Mouse (Mus musculus): ENCODE measurements around the gene Tubal3.
"Not testable (repeated sequence)": the region's sequence is repeated elsewhere in the genome, so short reads cannot be mapped to it uniquely, and the experiment has no call there.

The Tubal3 gene

DNA sequence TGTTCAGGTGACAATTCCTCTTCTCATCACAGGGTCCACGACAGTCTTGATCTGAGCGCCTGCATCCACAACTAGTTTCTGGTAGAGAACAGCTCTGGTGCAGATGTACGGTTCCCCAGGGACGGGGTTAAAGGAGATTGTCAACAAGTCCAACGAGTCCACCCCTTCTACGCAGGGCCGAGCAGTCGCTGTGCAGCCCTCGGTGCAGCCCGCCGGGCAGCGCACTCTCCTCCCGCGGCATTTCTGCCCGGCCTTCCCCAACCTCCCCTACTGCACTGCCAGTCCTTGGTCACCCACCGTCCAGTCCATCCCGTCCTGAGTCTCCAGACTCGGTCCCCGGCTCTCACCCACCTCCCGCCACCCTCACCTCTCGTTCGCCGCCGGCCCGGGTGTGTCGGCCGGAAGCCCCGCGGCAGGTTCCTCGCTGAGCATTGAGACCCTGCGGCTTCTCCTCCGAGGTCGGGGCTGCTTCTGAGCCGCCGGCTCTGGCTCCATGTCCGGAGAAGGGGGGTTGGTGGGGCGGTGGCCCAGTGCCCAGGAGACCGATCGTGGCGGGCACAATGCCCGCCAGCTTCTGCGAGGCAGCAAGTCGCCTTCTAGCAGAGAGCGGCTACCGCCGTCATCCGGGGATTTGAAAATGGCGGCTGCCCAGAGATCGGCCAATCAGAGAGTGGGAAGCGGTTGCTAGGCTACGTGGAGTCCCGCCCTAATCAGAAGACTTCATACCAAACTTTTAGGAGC lies at the start of gene Tubal3, which contains the start of gene Net1:
Gene Tubal3, plus strand, starts transcription at position 704 of the 741 bp plus-strand sequence.
Gene Net1, minus strand, starts transcription at position 650 of the 741 bp plus-strand sequence.
- DNase-seq (ENCODE audit: low spot score), result peak; percentile 89

DNA sequence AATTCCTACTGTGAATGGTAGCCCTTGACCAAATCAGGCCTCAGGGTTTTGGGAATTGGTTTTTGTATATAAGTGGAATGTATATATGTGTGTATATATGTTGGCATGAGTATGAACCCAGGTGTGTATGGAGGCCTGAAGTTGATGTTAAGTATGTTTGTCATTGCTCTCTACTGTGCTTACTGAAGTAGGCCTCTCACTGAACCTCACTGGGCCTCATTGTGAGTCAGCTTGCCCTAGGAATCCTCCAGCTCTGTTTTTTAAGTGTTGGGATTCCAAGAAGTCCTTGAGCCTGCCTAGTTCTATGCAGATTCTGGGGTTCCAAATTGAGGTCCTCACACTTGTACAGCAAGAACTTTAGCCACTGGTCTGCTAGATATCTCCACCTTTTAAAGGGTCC lies 48.2 kb upstream of the Tubal3 start:
- DNase-seq (ENCODE audit: low spot score), result no peak

DNA sequence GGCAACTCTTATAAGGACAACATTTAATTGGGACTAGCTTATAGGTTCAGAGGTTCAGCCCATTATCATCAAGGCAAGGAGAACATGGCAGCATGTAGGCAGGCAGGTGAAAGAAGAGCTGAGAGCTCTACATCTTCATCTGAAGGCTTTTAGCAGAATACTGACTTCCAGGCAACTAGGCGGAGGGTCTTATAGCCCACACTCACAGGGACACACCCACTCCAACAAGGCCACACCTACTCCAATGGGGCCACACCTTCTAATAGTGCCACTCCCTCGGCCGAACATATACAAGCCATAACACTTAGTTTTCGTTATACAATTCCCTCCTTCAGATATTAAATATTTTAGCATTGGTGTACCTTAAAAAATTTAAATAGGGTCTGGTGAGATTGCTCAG lies 45.2 kb upstream of the Tubal3 start:
- no peak for DNase-seq (ENCODE audit: low spot score)

DNA sequence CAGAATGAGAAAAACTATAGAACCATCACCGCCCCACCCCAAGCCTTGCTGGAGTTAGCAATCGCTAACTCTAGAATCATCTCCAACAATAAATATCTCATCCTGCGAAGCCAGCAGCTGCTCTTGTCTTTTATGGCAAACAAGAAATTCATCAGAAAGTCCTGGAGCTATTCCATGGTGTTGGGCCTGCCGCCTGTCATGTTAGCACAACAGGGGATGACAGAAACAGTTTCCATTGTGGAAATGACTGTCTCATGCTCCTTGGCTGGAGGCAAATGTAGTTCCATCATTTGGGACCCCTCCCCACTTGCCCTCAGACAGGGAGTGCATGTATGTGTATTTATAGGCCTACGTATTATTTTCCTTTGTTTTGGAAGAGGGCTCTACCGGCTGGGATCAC lies 41.6 kb upstream of the Tubal3 start:
- DNase-seq (ENCODE audit: low spot score), result no peak

DNA sequence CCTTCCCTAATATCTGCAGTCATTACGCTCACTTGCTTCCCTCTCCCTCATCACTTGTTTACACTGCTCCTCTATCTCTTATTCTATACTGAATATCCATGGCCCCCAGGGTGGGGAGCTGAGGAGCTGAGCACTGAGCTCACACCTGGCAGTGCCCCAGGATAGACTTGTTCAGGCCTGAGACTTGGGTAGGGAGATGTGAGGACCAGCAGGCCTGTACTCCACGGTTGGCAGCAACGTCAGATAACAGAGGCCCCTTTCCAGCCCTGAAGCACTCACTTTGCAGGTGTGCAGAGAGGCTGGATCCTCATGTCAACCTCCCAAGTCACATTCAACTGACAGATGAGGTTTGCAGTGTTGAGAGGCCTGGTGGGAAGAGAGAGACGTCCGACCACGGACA lies 40.9 kb upstream of the Tubal3 start:
- DNase-seq (ENCODE audit: low spot score), result no peak

DNA sequence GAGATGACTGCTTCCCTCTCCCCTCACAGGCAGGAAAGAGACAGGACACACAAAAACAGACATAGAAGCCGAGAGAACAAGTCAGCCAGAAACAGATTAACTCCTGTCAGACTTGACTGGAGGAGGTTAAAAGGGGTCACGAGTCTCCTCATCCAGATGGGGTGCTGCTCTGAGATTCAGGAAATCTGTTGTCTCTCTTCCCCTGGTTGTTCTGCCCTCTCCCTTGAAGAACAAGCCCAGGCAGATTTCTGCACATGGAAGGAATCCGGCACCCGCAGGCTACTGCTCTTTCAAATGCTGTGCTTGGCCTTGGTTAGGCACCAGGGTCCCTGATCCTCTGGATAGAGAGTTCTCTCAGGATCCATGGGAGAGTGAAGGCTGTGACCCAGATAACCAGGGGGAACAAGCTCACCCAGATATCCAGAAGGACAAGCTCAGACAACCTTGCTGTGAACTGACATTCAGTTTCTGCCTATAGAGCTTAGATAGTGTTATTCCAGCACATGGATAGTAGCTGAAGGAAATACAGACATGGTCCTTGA lies 40.3 kb upstream of the Tubal3 start:
- no peak for DNase-seq (ENCODE audit: low spot score)

DNA sequence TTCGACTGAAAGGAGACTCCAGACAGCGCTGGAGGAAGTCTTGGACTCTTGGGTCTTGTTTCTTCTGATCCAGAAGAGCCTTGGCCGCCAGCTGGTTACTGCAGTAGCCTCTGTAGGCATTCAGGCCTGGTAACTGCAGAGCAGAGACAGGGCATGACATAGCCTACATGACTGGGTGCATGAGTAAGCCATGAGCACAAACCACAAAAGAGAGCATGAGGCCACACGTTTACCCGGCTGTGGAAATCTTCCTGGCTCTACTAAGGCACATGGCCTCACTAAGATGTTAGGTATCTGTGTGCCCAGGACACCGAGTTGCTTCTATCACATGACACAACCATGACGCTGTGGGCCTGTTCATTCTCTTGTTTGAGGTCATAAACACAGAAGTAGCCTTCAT lies 31.4 kb upstream of the Tubal3 start:
- no peak for DNase-seq (ENCODE audit: low spot score)

DNA sequence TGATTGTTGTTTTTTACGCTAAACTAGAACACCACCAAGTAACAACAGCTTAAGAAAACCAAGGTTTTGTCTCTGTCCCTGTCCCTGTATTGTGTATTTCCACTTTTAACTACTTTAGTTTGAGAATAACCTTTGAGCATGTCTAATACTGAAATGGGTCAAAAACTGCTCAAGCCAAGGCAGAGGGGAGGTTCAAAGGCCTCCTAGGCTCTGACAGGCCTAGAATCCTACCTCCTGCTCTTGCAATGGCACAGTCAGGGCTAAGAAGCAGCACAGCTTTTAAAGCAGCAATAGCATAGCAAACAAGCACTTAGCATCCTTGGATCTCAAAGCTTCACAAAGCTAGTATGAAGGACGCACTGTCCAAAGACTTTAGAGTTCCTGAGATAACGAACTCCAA lies 29.0 kb upstream of the Tubal3 start:
- no peak for DNase-seq (ENCODE audit: low spot score)

DNA sequence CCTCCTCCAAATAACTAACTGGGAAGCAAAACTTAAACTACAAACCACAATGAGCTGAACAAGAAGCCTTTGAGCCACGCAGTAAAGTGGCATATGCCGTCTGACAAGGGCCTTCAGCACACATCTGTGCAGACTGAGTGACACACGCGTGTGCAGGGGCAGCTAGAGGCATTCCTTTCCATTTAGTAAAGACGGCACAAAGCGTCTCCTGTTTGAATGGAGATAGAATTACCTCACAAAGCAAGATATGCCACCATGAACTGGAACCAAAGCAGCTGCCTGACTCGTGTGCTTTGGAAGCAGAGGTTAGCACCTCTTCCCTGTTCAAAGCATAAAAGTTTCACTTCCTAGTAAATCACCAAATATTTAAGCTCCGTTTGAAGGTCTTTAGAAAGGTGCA lies 28.0 kb upstream of the Tubal3 start:
- no peak for DNase-seq (ENCODE audit: low spot score)

DNA sequence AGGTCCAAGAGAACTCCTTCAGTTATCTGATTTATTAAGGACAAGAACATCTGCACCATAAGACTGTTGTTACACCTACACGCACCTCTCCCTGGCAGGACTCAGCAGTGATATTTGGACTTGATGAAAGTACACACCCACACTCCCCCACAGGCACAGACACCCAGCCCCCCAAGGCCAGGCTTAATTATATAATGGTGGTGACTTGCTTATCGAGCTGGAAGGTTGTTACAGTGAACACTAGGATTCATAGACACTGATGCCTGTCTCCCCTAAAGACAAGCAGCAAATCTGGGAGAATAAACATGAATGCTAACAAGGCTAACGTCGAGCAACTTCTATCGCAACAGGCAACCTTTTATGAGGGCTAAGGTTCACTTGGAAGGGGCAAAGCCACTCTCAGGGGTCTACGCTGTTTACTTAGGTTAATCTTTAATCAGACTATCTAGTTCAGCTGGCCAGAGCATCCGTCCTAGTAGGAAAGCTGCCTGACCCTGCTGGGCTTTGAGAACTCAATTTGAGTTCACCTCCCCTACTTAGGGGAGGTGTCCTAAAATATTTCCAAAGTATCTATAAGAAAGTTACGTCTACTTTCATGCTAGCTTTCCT lies 26.5 kb upstream of the Tubal3 start:
- DNase-seq (ENCODE audit: low spot score), result no peak

DNA sequence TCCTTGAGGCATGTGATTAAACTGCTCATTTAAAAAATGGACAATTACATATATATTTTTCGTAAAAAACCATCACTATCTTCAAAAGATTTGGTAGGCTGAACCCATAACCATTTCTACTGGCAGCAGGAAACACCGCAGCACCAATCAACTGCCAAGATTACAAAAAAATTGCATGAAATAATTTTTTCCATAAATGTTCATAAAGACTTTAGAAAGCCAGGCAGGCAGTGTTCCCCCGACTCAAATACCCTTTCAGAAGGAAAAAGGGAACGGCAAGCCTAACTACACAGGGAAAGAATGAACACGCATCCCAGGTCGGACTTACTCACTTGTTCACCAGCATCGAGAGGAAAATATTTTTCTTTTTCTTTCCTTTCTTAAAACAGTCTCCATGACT lies 25.5 kb upstream of the Tubal3 start:
- no peak for DNase-seq (ENCODE audit: low spot score)

DNA sequence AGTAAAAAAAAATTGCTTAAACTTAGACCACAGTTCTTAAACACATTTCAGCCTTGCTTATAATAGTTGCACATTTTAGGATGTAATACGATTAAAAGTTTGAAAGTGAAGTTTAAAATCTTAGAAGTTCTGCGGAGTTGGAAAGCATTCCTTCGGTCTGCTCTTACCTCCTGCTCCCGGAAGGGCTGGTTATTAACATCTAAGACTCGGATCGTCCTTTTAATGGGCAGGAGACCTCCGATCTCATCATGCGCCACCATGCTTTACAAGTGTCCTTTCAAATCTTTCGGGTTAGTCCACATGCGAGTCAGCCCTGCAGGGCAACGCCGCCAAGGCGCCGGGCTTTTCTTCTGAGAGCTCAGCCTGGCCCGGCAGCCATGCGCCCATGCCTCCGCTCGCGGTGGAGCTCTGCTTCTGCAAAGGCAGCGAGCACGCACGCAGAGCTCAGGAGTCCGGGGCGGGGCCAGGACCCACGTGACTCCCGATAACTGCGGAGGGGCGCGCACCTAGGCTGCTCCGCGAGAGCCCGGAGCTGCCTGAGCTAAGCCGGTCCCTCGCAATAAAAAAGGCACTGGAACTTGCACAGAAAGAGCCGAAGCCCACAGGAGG lies 24.8 kb upstream of the Tubal3 start:
- peak; percentile 81 for DNase-seq (ENCODE audit: low spot score)

DNA sequence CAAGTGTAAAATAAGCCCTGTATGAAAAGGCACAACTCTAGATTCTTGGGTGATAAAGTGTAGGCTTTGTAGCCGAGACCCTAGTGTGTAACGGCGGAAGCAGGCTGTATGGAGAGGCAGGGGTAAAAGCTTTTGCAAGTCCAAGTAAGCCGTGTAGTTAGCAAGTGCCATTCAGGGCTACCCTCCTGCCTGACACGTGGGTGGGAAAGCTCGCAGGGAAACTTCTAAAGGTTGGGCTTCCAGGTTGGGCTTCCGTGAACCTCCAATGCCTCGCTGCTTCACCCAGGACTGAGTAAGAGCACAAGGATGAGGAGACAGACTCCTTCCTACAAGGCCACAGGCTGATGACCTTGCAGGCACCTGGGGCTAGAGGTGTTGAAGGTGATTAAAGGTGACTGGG lies 23.5 kb upstream of the Tubal3 start:
- no peak for DNase-seq (ENCODE audit: low spot score)

DNA sequence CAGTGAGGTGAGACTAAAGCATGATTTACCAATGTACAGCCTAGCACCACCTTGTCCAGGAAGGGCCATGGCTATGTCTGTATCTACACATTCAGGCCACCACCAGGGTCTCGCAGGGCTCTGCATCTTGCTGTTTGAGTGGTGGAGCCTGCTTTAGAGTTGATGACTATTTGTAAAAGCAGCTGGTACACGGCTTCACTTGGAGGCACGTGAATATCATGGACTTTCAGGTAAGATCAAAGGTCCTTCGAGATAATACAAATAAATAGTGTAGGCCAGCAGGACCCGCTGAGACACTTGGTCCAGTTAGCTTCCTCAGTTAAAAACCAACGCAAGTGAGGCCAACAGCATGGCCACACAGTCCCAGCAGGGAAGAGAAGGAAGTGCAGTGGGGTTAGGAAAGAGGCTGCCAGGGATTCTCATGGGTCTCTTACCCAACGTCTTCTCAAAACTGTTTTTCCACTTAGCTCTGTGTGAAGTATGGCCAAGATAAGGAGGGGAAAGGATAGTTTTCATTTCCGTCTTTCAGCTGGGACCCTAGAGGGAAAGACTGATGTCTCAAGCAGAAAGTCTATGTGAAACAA lies 22.6 kb upstream of the Tubal3 start:
- no peak for DNase-seq (ENCODE audit: low spot score)

DNA sequence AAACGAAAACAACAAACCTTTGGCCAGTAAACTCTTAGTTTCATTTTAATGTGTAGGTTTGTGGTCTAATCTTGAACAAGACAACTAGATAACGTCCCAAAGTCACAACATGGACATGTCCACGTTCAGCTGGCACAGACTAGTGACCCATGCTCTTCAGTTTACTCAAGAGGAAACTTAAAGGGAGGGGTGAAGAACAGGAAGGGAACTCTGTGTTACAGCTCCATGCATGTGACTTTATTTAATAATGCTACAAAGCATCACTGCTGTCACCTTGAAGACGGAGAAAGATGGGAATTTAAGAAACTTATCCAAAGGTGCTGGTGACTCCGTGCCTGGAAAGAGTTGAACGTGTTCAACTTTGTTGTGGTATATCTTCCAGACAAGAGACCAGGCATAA lies 22.0 kb upstream of the Tubal3 start:
- DNase-seq (ENCODE audit: low spot score), result no peak

DNA sequence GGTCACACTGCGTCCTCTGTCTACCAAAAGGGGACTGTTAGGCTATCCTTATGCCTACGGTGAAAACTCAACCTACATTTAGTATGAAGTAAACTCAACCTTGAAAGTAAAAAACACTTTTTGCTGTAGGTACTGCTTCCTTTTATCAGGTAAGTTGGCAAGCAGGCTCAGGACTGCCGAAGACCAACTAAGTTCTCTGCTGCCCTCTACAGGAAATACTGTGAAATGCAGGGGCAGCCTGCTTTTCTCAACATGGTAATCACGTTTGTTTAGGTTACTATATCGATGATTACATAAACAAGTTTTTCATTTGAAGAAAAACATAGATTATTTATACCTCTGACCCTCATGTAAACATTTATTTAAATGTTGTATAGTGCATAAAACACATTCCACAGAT lies 21.2 kb upstream of the Tubal3 start:
- peak; percentile 59 for DNase-seq (ENCODE audit: low spot score)

DNA sequence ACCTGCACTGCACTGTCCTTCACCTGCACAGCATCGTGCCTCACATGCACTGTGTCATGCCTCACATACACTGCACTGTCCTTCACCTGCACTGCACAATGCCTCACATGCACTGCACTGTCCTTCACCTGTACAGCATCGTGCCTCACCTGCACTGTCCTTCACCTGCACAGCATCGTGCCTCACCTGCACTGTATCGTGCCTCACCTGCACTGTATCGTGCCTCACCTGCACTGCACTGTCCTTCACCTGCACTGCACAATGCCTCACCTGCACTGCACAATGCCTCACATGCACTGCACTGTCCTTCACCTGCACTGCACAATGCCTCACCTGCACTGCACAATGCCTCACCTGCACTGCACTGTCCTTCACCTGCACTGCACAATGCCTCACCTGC lies 19.9 kb upstream of the Tubal3 start:
- not testable (repeated sequence) for DNase-seq (ENCODE audit: low spot score)

DNA sequence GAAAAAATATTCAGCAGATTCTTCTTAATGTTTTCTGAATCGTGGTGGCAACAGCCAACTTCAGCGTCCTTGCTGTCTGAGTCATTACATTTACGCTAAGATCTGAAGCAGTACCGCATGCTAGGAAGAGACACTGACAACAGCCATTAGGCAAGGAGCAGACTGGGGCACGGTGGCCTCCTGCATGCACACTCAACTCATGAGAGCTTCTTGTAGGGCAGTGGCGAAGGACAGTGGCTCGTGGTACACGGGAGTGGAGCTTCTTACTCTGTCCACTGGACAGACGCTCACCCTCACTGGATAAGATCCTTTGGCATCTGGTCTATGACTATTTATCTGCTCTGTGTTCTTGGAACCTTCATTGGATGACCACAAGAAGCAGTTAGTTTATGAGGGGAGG lies 18.8 kb upstream of the Tubal3 start:
- DNase-seq (ENCODE audit: low spot score), result no peak

DNA sequence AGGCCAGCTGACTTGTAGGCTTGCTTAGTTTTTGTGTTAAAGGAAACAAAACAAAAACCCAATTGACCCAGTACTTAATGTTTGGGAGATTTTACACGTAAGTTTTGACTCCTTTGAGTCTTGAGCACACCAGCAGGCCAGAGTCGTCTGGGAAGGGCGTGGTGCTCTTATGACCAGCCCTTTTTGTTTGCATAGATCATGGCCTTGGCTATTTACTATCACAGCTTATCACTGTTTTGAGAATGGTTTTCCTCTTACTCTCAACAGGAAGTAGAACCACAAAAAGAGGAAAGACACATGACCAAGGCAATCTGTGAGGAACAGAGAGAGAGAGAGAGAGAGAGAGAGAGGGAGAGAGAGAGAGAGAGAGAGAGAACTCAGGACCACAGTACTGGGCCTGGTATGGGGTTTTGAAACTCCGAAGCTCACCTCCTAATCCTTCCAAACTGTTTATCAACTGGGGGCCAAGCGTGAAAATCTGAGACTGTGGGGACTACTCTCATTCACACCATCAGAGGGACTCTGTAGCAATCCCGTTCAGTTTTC lies 10.8 kb upstream of the Tubal3 start:
- no peak for DNase-seq (ENCODE audit: low spot score)

DNA sequence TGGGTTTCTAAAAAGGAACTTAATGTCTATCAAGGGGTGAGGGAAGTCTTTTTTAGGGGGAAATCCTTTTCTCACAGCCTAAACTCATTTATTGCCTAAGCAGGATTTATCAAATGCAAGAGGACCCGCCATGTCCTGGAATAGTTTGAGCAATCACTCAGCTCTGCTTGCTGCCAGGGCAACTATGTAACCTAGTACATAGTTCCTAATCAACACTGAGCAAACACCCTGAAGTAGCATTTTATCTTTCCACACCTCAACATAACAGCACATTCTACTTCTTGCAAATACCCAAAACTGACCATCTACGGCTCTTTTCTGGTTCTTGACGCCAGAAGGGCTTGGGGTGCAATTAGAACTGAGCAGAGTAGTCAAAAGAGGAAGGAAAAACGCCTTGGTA lies 9.8 kb upstream of the Tubal3 start:
- DNase-seq (ENCODE audit: low spot score), result no peak

DNA sequence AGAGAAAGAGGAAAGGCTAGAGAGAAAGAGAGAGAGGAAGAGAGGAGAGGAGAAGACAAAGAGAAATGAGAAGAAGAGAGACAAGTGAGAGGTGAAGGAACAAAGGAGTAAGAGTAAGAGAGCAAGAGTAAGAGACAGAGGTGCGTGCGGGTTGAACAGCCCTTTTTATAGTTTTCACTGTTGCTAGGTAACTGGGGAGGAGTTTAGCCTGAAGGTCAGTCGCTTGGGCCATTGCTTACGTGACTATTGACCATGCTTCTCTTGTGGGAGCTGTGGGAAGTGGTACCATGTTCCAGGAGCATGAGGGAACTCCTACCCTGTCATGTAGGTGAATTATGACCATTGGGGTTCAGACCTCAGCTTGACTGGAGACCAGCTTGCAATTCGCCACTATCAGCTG lies 7.7 kb upstream of the Tubal3 start:
- no peak for DNase-seq (ENCODE audit: low spot score)

DNA sequence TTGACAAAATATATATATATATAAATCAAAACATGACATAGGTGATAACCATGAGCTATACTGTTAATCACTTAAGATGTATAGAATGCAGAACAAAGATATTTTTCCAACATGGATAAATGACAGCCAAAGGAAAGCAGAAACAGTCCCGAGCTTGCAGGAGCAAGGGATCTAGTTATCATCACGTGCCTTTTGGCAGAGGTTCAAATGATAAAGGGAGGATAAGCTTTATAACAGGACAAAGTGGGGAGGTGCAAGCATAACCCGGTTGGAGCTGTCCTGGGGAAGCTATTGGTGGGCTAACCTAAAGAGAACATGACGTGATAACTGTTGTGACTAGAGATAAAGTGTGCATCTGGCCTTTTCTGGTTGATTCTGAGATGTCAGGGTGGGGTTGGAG lies 4.6 kb upstream of the Tubal3 start:
- no peak for DNase-seq (ENCODE audit: low spot score)

DNA sequence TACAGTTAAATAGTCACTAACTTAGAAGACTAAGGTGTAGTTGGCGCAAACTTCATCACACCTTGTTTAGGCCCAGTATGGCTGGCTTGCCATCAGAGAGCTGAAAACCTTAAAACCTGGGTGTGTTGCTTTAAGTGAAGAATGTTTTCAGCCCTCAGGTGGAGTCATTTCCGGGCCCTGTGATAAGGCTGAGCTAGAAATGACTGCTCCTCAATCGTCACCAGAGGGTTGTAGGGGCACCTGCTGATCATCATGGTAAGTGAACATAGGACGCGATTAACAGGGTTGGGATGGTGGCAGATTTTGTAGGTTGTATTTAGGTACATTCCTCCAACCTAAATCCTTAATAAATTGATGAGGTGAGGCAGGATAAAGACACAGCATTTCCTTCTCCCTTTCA lies 6.4 kb downstream of the Tubal3 start:
- no peak for DNase-seq (ENCODE audit: low spot score)
